Mouse (Mus musculus) forebrain, embryonic 12.5 days (tissue): ENCODE data around the gene Actg2. TPM values are rescaled to one million over a fixed set of nuclear protein-coding genes. Genes with fewer than 3 reads are reported as not detected.

ENCODE experiments used
- polyA plus RNA-seq: library from polyadenylated mRNA; unstranded; fragments of >200 nt; fragmentation: Nextera tagmentation; extraction: Ambion mirVana; gene quantifications from 2 replicates; pipeline ENCODE4 v1.2.1, GENCODE M21; 2016

Gene Actg2
- polyA plus RNA-seq, 1 experiment from 2014 or later, result 4.3 TPM

Other genes with a start within 250 kb of the Actg2 start
- gene Mthfd2, start 210.4 kb downstream of the Actg2 start, polyA plus RNA-seq, result 35.8 and 37.4 TPM in 2 replicates
- gene Mob1a, start 210.2 kb downstream of the Actg2 start, polyA plus RNA-seq, result 56.3 and 57.3 TPM in 2 replicates
- gene Bola3, start 187.1 kb downstream of the Actg2 start, polyA plus RNA-seq, result 106 and 109 TPM in 2 replicates
- 62.7 and 74.3 TPM in 2 replicates for gene Tet3, start 77.2 kb downstream of the Actg2 start, polyA plus RNA-seq
- 56.3 and 64.7 TPM in 2 replicates for gene Dguok, start 29.3 kb downstream of the Actg2 start, polyA plus RNA-seq
- gene Stambp, start 36.5 kb upstream of the Actg2 start, polyA plus RNA-seq, result 27.7 and 28.8 TPM in 2 replicates
- not detected in 2 replicates for gene Clec4f, start 119.9 kb upstream of the Actg2 start, polyA plus RNA-seq
- gene Cd207, start 141.6 kb upstream of the Actg2 start, polyA plus RNA-seq, result not detected in 2 replicates
- gene Vax2, start 175.0 kb upstream of the Actg2 start, polyA plus RNA-seq, result 0.63 and 1.3 TPM in 2 replicates
- 0.12 TPM in 1 of 2 replicates, not detected in the other for gene Atp6v1b1, start 206.7 kb upstream of the Actg2 start, polyA plus RNA-seq
- gene Ankrd53, start 226.4 kb upstream of the Actg2 start, polyA plus RNA-seq, result 0.15 and 0.23 TPM in 2 replicates
- gene Tex261, start 239.5 kb upstream of the Actg2 start, polyA plus RNA-seq, result 61.6 and 72.0 TPM in 2 replicates